Mouse (Mus musculus) lung, embryonic 16.5 days (tissue): ENCODE results near the gene Nr5a2. TPM values are rescaled to one million over a fixed set of nuclear protein-coding genes. Genes with fewer than 3 reads are reported as not detected.

Experiments used
- ATAC-seq: fragments of 200-750 bp; cut with Nextera tagmentation; 2 replicates; pipeline ENCODE4 v1.8.0; 2017; ENCODE audit warnings: low read depth, mild to moderate bottlenecking, moderate library complexity
- H3K27ac ChIP-seq: fragments of 300-500 bp; sonication (generic); 2 replicates; pipeline ENCODE4 v1.5.1; 2014; ENCODE audit warnings: mild to moderate bottlenecking, control low read depth, low read length
- H3K27me3 ChIP-seq: fragments of 300-500 bp; sonication (generic); 2 replicates; pipeline ENCODE4 v1.6.1; 2014; ENCODE audit warnings: low read depth, low read length, mixed read lengths; ENCODE audit not compliant: control insufficient read depth, insufficient read depth
- H3K36me3 ChIP-seq: fragments of 300-500 bp; sonication (generic); 2 replicates; pipeline ENCODE4 v1.6.1; 2014; ENCODE audit warnings: low read length; ENCODE audit not compliant: control insufficient read depth, insufficient read depth
- H3K4me1 ChIP-seq: fragments of 300-500 bp; sonication (generic); replicated peaks from 2 replicates; pipeline ENCODE4 v1.6.1; 2014; ENCODE audit warnings: low read length, mixed read lengths; ENCODE audit not compliant: control insufficient read depth, insufficient read depth
- H3K4me2 ChIP-seq: fragments of 300-500 bp; sonication (generic); 2 replicates; pipeline ENCODE4 v1.6.1; 2014; ENCODE audit warnings: low read depth, low read length, control low read depth
- H3K4me3 ChIP-seq: fragments of 300-500 bp; sonication (generic); 2 replicates; pipeline ENCODE4 v1.5.1; 2014; ENCODE audit warnings: mild to moderate bottlenecking, low read length, control low read depth
- H3K9ac ChIP-seq: fragments of 300-500 bp; sonication (generic); 2 replicates; pipeline ENCODE4 v1.6.1; 2014; ENCODE audit warnings: low read length, control low read depth
- H3K9me3 ChIP-seq: fragments of 300-500 bp; sonication (generic); 2 replicates; pipeline ENCODE4 v1.6.1; 2016; ENCODE audit warnings: low read length; ENCODE audit not compliant: control insufficient read depth
- WGBS: fragments of 180-500 bp; shearing (Covaris S2); extraction: QIAGEN DNeasy Blood & Tissue Kit; methylation state at CpG from one replicate; pipeline ENCODE4 v1.1.7; 2014; 5-methylcytosine and 5-hydroxymethylcytosine counted together
- polyA plus RNA-seq: library from polyadenylated mRNA; unstranded; fragments of >200 nt; fragmentation: Nextera tagmentation; extraction: Ambion mirVana; gene quantifications from 2 replicates; pipeline ENCODE4 v1.2.1, GENCODE M21; 2015

Gene Nr5a2
- polyA plus RNA-seq, 1 experiment from 2014 or later, result 2.3 TPM

GRCm38 (mm10) chr1:136970995-136971394, 10.7 kb upstream of the Nr5a2 start:
- no peaks in the 10 kb centered on the region for H3K9me3 ChIP-seq
- no peak overlapping the region for H3K4me2 ChIP-seq
- no peak for ATAC-seq
- H3K36me3 ChIP-seq, result no peaks in the 10 kb centered on the region
- H3K4me3 ChIP-seq, result no peak overlapping the region
- H3K9ac ChIP-seq, result no peak overlapping the region
- no peaks in the 10 kb centered on the region for H3K27me3 ChIP-seq
- H3K27ac ChIP-seq, result no peak overlapping the region
- 75% methylated on average over 8 of the region's 8 CpGs for WGBS
- H3K4me1 ChIP-seq, result no peaks in the 10 kb centered on the region

GRCm38 (mm10) chr1:136966728-136967386, 6.6 kb upstream of the Nr5a2 start:
- Histone ChIP-seq H3K9me3 (no peaks in the 10 kb centered on the region), H3K36me3 (no peaks in the 10 kb centered on the region), H3K9ac (no peak overlapping the region), H3K4me3 (no peak overlapping the region), H3K4me2 (no peak overlapping the region), H3K4me1 (no peaks in the 10 kb centered on the region), H3K27me3 (no peaks in the 10 kb centered on the region), H3K27ac (no peak overlapping the region)
- WGBS, result 43% methylated on average over 12 of the region's 12 CpGs
- ATAC-seq, result no peak

- no peak overlapping the region for H3K4me3 ChIP-seq
- H3K36me3 ChIP-seq, result no peaks in the 10 kb centered on the region
- no peak overlapping the region for H3K27ac ChIP-seq
- 69% methylated on average over 1 of the region's 1 CpGs for WGBS
- H3K9me3 ChIP-seq, result no peaks in the 10 kb centered on the region
- H3K4me1 ChIP-seq, result 0 out of 2 replicates have a peak, but pooled peaks cover 4% of the 10 kb centered on the region
- no peak for ATAC-seq
- peaks cover 30% of the 10 kb centered on the region for H3K27me3 ChIP-seq
- no peak overlapping the region for H3K9ac ChIP-seq
- no peak overlapping the region for H3K4me2 ChIP-seq
Measured at GRCm38 (mm10) chr1:136959491-136959890, 757 bp downstream of the Nr5a2 start.

- H3K4me2 ChIP-seq, result peak overlapping the region; percentile 22; the same call in 1 of the 2 replicates
Measured at GRCm38 (mm10) chr1:136958666-136959065, 1.6 kb downstream of the Nr5a2 start.

GRCm38 (mm10) chr1:136958185-136958584, 2.1 kb downstream of the Nr5a2 start:
- no peak overlapping the region; the same call in 1 of the 2 replicates for H3K9ac ChIP-seq
- ATAC-seq, result no peak
- no peak overlapping the region for H3K27ac ChIP-seq
- H3K36me3 ChIP-seq, result no peaks in the 10 kb centered on the region
- H3K4me1 ChIP-seq, result peaks cover 4% of the 10 kb centered on the region; the same call in 1 of the 2 replicates
- 2% methylated on average over 13 of the region's 13 CpGs for WGBS
- H3K4me3 ChIP-seq, result no peak overlapping the region
- peaks cover 41% of the 10 kb centered on the region for H3K27me3 ChIP-seq
- no peaks in the 10 kb centered on the region for H3K9me3 ChIP-seq
- H3K4me2 ChIP-seq, result peak overlapping the region; percentile 22; the same call in 1 of the 2 replicates

More at GRCm38 (mm10) chr1:136958666-136959065, 1.6 kb downstream of the Nr5a2 start:
- no peak for ATAC-seq
- no peaks in the 10 kb centered on the region for H3K9me3 ChIP-seq
- H3K4me1 ChIP-seq, result 0 out of 2 replicates have a peak, but pooled peaks cover 4% of the 10 kb centered on the region
- no peak overlapping the region for H3K4me3 ChIP-seq
- peaks cover 38% of the 10 kb centered on the region for H3K27me3 ChIP-seq
- no peaks in the 10 kb centered on the region for H3K36me3 ChIP-seq
- 8% methylated on average over 9 of the region's 9 CpGs for WGBS
- H3K27ac ChIP-seq, result no peak overlapping the region
- no peak overlapping the region for H3K9ac ChIP-seq

GRCm38 (mm10) chr1:136957696-136958095, 2.6 kb downstream of the Nr5a2 start:
- ATAC-seq, result no peak
- 26% methylated on average over 8 of the region's 8 CpGs for WGBS
- Histone ChIP-seq H3K9me3 (no peaks in the 10 kb centered on the region), H3K4me3 (no peak overlapping the region), H3K36me3 (no peaks in the 10 kb centered on the region), H3K27me3 (peaks cover 45% of the 10 kb centered on the region), H3K27ac (no peak overlapping the region), H3K4me2 (no peak overlapping the region), H3K9ac (no peak overlapping the region; the same call in 1 of the 2 replicates), H3K4me1 (peaks cover 9% of the 10 kb centered on the region)

GRCm38 (mm10) chr1:136954108-136954494, 6.1 kb downstream of the Nr5a2 start:
- Histone ChIP-seq H3K4me1 (peaks cover 21% of the 10 kb centered on the region), H3K9ac (no peak overlapping the region), H3K27me3 (peaks cover 73% of the 10 kb centered on the region), H3K36me3 (no peaks in the 10 kb centered on the region), H3K9me3 (no peaks in the 10 kb centered on the region), H3K4me3 (no peak overlapping the region), H3K27ac (no peak overlapping the region), H3K4me2 (no peak overlapping the region)
- ATAC-seq, result no peak
- WGBS, result 37% methylated on average over 3 of the region's 3 CpGs

- Histone ChIP-seq H3K9ac (no peak overlapping the region), H3K4me2 (peak overlapping the region; percentile 30), H3K36me3 (no peaks in the 10 kb centered on the region), H3K4me1 (peaks cover 25% of the 10 kb centered on the region), H3K9me3 (no peaks in the 10 kb centered on the region), H3K4me3 (no peak overlapping the region), H3K27ac (no peak overlapping the region), H3K27me3 (peaks cover 73% of the 10 kb centered on the region)
- ATAC-seq, result no peak
- 3% methylated on average over 15 of the region's 15 CpGs for WGBS
Measured at GRCm38 (mm10) chr1:136953444-136954107, 6.7 kb downstream of the Nr5a2 start.

- under 1% methylated on average over 39 of the region's 39 CpGs for WGBS
- H3K9ac ChIP-seq, result peak overlapping the region; percentile 44; the same call in 1 of the 2 replicates
- no peaks in the 10 kb centered on the region for H3K36me3 ChIP-seq
- no peak for ATAC-seq
- no peak overlapping the region for H3K27ac ChIP-seq
- H3K4me1 ChIP-seq, result peaks cover 24% of the 10 kb centered on the region
- peak overlapping the region; percentile 43 for H3K4me3 ChIP-seq
- H3K9me3 ChIP-seq, result no peaks in the 10 kb centered on the region
- H3K27me3 ChIP-seq, result peaks cover 79% of the 10 kb centered on the region
- peak overlapping the region; percentile 58 for H3K4me2 ChIP-seq
Measured at GRCm38 (mm10) chr1:136952609-136953311, 7.5 kb downstream of the Nr5a2 start.
